Mouse (Mus musculus) embryonic facial prominence, embryonic 15.5 days (tissue): ENCODE data around the gene Asb2. TPM values are rescaled to one million over a fixed set of nuclear protein-coding genes. Genes with fewer than 3 reads are reported as not detected.

Source experiments
- ATAC-seq: fragments of 200-750 bp; cut with Nextera tagmentation; 2 replicates; pipeline ENCODE4 v1.8.0; 2017; ENCODE audit warnings: low read depth, moderate TSS enrichment; ENCODE audit not compliant: insufficient number of reproducible peaks, low FRiP score, low TSS enrichment
- H3K27ac ChIP-seq: fragments of 300-500 bp; sonication (generic); replicated peaks from 2 replicates; pipeline ENCODE4 v1.5.1; 2015; ENCODE audit warnings: mild to moderate bottlenecking, inconsistent platforms
- H3K27me3 ChIP-seq: fragments of 300-500 bp; sonication (generic); 2 replicates; pipeline ENCODE4 v1.6.1; 2015; ENCODE audit warnings: inconsistent platforms
- H3K36me3 ChIP-seq: fragments of 300-500 bp; sonication (generic); 2 replicates; pipeline ENCODE4 v1.6.1; 2015; ENCODE audit warnings: mild to moderate bottlenecking, inconsistent platforms
- H3K4me1 ChIP-seq: fragments of 300-500 bp; sonication (generic); 2 replicates; pipeline ENCODE4 v1.6.1; 2015; ENCODE audit warnings: inconsistent platforms
- H3K4me2 ChIP-seq: fragments of 300-500 bp; sonication (generic); replicated peaks from 2 replicates; pipeline ENCODE4 v1.6.1; 2015; ENCODE audit warnings: mild to moderate bottlenecking, inconsistent platforms
- H3K4me3 ChIP-seq: fragments of 300-500 bp; sonication (generic); replicated peaks from 2 replicates; pipeline ENCODE4 v1.5.1; 2015; ENCODE audit warnings: mild to moderate bottlenecking, inconsistent platforms
- H3K9ac ChIP-seq: fragments of 300-500 bp; sonication (generic); 2 replicates; pipeline ENCODE4 v1.6.1; 2015; ENCODE audit warnings: inconsistent platforms
- H3K9me3 ChIP-seq: fragments of 300-500 bp; sonication (generic); replicated peaks from 2 replicates; pipeline ENCODE4 v1.6.1; 2016; ENCODE audit warnings: inconsistent platforms
- WGBS: fragments of 180-500 bp; shearing (Covaris S2); methylation state at CpG from one replicate; pipeline ENCODE4 v1.1.7; 2015; 5-methylcytosine and 5-hydroxymethylcytosine counted together
- polyA plus RNA-seq: library from polyadenylated mRNA; unstranded; fragments of >200 nt; fragmentation: Nextera tagmentation; extraction: Ambion mirVana; gene quantifications from 2 replicates; pipeline ENCODE4 v1.2.1, GENCODE M21; 2015

Asb2 gene
- polyA plus RNA-seq, 1 experiment from 2014 or later: 7.5 TPM

DNA sequence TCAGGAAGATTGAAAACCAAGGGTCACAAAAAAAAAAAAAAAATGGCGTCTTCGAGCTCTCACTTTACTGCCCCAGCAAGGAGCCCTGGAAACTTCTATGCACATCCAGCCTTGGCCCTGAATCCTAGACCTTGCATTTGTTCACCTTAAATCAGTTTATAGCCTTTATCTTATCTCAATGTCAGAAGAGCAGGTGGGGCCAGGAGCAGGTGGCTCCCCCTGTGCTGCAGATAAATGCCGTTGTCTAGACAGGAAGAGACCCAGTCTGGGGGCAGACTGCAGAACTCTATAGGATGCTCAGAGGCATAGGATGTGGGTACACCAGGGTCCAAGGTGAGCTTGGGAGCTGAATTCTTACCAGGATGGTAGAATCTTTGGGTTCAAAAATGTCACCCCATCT, 63.4 kb downstream of the Asb2 start:
- 81% methylated on average over 3 of the region's 3 CpGs for WGBS
- no peaks in the 10 kb centered on the region for H3K27me3 ChIP-seq

DNA sequence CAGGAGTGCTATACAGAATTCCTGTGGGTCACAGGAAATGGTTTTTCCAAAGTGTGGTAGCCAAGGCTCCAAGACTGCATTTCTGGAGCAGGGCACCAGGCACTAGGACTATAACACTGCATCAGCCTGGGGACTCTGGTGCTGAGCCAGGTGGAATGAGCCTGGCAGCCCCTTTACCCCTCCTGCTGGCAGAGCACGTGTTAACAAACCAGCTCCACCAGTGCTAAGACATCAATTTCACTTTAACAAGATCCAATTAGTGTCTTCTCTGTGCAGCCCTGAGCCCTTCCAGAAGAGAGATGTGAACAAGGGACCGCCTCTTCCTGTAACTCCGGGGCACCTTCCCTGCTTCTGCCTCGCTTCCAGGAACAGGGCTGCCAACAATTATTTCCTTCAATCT, 68.5 kb downstream of the Asb2 start:
- H3K4me3 ChIP-seq: no peak overlapping the region
- H3K27me3 ChIP-seq: no peaks in the 10 kb centered on the region
- 52% methylated on average over 4 of the region's 4 CpGs for WGBS
- no peak for ATAC-seq
- H3K27ac ChIP-seq: no peak overlapping the region
- no peak overlapping the region for H3K4me2 ChIP-seq
- no peaks in the 10 kb centered on the region for H3K36me3 ChIP-seq
- H3K9ac ChIP-seq: no peak overlapping the region
- no peaks in the 10 kb centered on the region for H3K4me1 ChIP-seq
- H3K9me3 ChIP-seq: no peaks in the 10 kb centered on the region

More for the DNA sequence above, 63.4 kb downstream of the Asb2 start:
- no peaks in the 10 kb centered on the region for H3K36me3 ChIP-seq
- ATAC-seq: no peak
- H3K9me3 ChIP-seq: no peaks in the 10 kb centered on the region
- no peaks in the 10 kb centered on the region for H3K4me1 ChIP-seq
- no peak overlapping the region for H3K27ac ChIP-seq
- no peak overlapping the region for H3K4me3 ChIP-seq
- no peak overlapping the region for H3K4me2 ChIP-seq
- no peak overlapping the region for H3K9ac ChIP-seq

GRCm38 (mm10) chr12:103283411-103283810, 72.4 kb downstream of the Asb2 start:
- H3K4me3 ChIP-seq: no peak overlapping the region
- no peaks in the 10 kb centered on the region for H3K36me3 ChIP-seq
- no peak overlapping the region for H3K9ac ChIP-seq
- H3K9me3 ChIP-seq: no peaks in the 10 kb centered on the region
- WGBS: 77% methylated on average over 3 of the region's 3 CpGs
- H3K4me1 ChIP-seq: no peaks in the 10 kb centered on the region
- H3K4me2 ChIP-seq: no peak overlapping the region
- no peaks in the 10 kb centered on the region for H3K27me3 ChIP-seq
- H3K27ac ChIP-seq: no peak overlapping the region
- ATAC-seq: no peak

GRCm38 (mm10) chr12:103282936-103283335, 72.9 kb downstream of the Asb2 start:
- WGBS: 62% methylated on average over 6 of the region's 6 CpGs
- no peak overlapping the region for H3K4me2 ChIP-seq
- H3K27me3 ChIP-seq: no peaks in the 10 kb centered on the region
- no peak overlapping the region for H3K4me3 ChIP-seq
- no peaks in the 10 kb centered on the region for H3K9me3 ChIP-seq
- H3K27ac ChIP-seq: no peak overlapping the region
- H3K36me3 ChIP-seq: no peaks in the 10 kb centered on the region
- H3K4me1 ChIP-seq: no peaks in the 10 kb centered on the region
- no peak for ATAC-seq
- no peak overlapping the region for H3K9ac ChIP-seq

- no peaks in the 10 kb centered on the region for H3K9me3 ChIP-seq
- no peak overlapping the region for H3K4me2 ChIP-seq
- H3K4me3 ChIP-seq: no peak overlapping the region
- 50% methylated on average over 4 of the region's 4 CpGs for WGBS
- H3K36me3 ChIP-seq: no peaks in the 10 kb centered on the region
- H3K4me1 ChIP-seq: no peaks in the 10 kb centered on the region
- H3K27ac ChIP-seq: no peak overlapping the region
- no peaks in the 10 kb centered on the region for H3K27me3 ChIP-seq
- H3K9ac ChIP-seq: no peak overlapping the region
- ATAC-seq: no peak
Observed at GRCm38 (mm10) chr12:103281912-103282311, 73.9 kb downstream of the Asb2 start.

DNA sequence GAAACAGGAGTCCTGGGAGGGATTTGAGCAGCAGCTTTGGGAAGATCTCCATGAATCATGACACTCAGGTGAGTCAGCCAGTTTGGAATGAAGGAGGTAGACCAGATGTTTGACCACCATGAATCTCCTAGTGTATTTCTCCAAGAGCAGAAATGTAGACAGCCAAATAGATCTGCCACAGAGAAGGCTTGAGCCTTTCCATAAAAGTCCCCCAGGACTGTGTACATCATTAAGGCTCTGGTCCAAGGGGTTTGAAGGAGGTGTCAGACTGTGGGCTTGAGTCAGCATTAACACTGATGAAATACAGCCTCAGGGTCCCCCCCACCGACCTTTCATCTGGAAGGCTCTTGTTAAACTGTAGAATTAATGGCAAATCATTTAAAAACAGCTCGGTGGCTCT, 74.3 kb downstream of the Asb2 start:
- Histone ChIP-seq H3K4me1 (no peaks in the 10 kb centered on the region), H3K4me3 (no peak overlapping the region), H3K9me3 (no peaks in the 10 kb centered on the region), H3K4me2 (no peak overlapping the region), H3K27ac (no peak overlapping the region), H3K27me3 (no peaks in the 10 kb centered on the region), H3K36me3 (no peaks in the 10 kb centered on the region), H3K9ac (no peak overlapping the region)
- WGBS: 54% methylated on average over 2 of the region's 2 CpGs
- no peak for ATAC-seq

DNA sequence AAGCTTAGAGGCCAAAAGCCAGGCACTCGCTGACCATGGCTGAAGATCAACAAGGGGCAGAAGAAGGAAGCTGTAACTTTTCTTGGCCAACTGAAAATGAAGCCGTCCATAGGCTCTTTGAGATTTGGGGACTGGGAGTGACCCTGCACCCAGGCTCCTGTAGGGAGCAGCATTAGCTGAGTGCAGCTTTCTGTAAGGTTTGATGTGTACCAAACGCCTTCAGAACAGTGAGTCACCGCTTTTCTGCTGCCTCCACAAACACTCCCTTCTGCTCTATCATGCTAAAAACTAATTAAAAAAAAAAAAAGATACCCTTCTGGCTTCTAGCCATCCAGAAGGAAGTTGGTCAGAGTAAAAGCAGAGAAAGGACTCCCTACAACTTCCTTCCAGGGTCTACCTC, 79.4 kb downstream of the Asb2 start:
- Histone ChIP-seq H3K9me3 (no peaks in the 10 kb centered on the region), H3K36me3 (no peaks in the 10 kb centered on the region), H3K4me2 (no peak overlapping the region), H3K4me3 (no peak overlapping the region), H3K27ac (no peak overlapping the region), H3K4me1 (no peaks in the 10 kb centered on the region), H3K27me3 (no peaks in the 10 kb centered on the region), H3K9ac (no peak overlapping the region)
- WGBS: 74% methylated on average over 4 of the region's 4 CpGs
- ATAC-seq: no peak

DNA sequence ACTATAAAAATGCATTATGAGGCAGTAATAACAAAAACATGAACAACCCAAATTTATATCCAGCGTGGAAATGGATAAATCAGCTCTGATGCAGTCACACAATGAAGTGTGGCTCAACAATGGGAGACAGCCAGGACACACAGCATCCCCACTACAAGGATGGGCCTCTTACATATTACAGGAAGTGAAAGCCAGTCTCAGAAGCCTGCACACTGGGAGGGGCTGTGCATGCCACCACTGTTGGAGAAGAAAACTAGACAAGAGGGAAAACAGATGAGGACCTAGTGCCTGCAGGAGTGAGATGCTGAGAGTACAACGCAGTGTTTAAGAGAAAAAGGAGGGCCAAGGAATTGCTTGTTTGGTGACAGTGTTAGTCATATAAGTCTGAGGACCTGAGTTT, 82.1 kb downstream of the Asb2 start:
- H3K4me1 ChIP-seq: no peaks in the 10 kb centered on the region
- H3K9ac ChIP-seq: no peak overlapping the region
- H3K9me3 ChIP-seq: no peaks in the 10 kb centered on the region
- H3K4me2 ChIP-seq: no peak overlapping the region
- H3K4me3 ChIP-seq: no peak overlapping the region
- 82% methylated on average over 2 of the region's 2 CpGs for WGBS
- no peaks in the 10 kb centered on the region for H3K36me3 ChIP-seq
- no peak overlapping the region for H3K27ac ChIP-seq
- no peaks in the 10 kb centered on the region for H3K27me3 ChIP-seq
- no peak for ATAC-seq

- Histone ChIP-seq H3K9ac (no peak overlapping the region), H3K27me3 (no peaks in the 10 kb centered on the region), H3K9me3 (no peaks in the 10 kb centered on the region), H3K4me2 (no peak overlapping the region), H3K36me3 (no peaks in the 10 kb centered on the region), H3K27ac (no peak overlapping the region), H3K4me1 (no peaks in the 10 kb centered on the region), H3K4me3 (no peak overlapping the region)
- no peak for ATAC-seq
- WGBS: 52% methylated on average over 6 of the region's 6 CpGs
Observed at GRCm38 (mm10) chr12:103273051-103273450, 82.8 kb downstream of the Asb2 start.

- no peaks in the 10 kb centered on the region for H3K9me3 ChIP-seq
- no peaks in the 10 kb centered on the region for H3K27me3 ChIP-seq
- no peak overlapping the region for H3K4me2 ChIP-seq
- WGBS: 74% methylated on average over 3 of the region's 3 CpGs
- H3K27ac ChIP-seq: no peak overlapping the region
- ATAC-seq: no peak
- H3K9ac ChIP-seq: no peak overlapping the region
- H3K36me3 ChIP-seq: no peaks in the 10 kb centered on the region
- no peak overlapping the region for H3K4me3 ChIP-seq
- H3K4me1 ChIP-seq: no peaks in the 10 kb centered on the region
Observed at GRCm38 (mm10) chr12:103272176-103272575, 83.6 kb downstream of the Asb2 start.
